26 mouse cellular contexts compared by ENCODE assay signal in the genomic region with DNA sequence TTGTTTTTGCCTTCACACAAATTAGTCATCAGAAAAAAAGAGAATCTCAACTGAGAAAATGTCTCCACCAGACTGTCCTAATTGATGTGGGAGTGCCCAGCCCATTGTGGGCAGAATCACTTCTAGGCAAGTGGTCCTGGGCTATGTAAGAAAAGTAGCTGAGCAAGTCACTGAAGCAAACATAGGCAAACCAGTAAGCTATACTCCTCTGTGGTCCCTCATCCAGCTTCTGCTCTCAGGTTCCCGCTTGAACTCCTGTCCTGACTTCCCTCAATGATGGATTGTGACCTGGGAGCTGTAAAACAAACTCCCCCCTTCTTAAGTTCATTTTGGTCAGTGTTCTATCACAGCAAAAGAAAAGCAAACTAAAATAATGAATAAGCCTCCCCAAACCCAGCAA.
"Had no signal": no experiment of that assay in that cellular context is flagged by ENCODE, and none has a peak within 500 bp of the region (broad histone marks: within the 10 kb centered on the region; RNA-seq: fewer than 3 reads in every experiment).

No protein-coding gene starts in this region.

- H3K27ac ChIP-seq: heart, adult 2 months; hindbrain, embryonic 10.5 days; hindbrain, embryonic 12.5 days; hindbrain, embryonic 14.5 days; intestine, embryonic 15.5 days; left cerebral cortex, adult 2 months; limb, embryonic 10.5 days; limb, embryonic 12.5 days; liver, embryonic 13.5 days; liver, embryonic 15.5 days had no signal

- DNase-seq: forebrain, postnatal 0 days; gastrocnemius, postnatal 14 days; gastrocnemius, postnatal 36 days; heart, adult 11 months; heart, adult 2 months; heart, postnatal 10 days; heart, postnatal 4 days; kidney, adult 8-10 months; kidney, postnatal 14 days; kidney, postnatal 36 days; liver; liver, embryonic 13.5 days; liver, postnatal 0 days had no signal

- H3K4me1 ChIP-seq: heart, embryonic 12.5 days; hindbrain, embryonic 10.5 days; hindbrain, embryonic 12.5 days; intestine, embryonic 15.5 days; limb, embryonic 10.5 days; limb, embryonic 12.5 days; liver, embryonic 13.5 days; liver, embryonic 15.5 days had no signal

- H3K9ac ChIP-seq: forebrain, postnatal 0 days; heart, embryonic 12.5 days; hindbrain, embryonic 12.5 days; hindbrain, embryonic 14.5 days; intestine, embryonic 15.5 days; limb, embryonic 12.5 days; liver, embryonic 13.5 days; liver, embryonic 15.5 days; liver, postnatal 0 days had no signal

- H3K4me2 ChIP-seq: heart, embryonic 12.5 days; hindbrain, embryonic 12.5 days; hindbrain, embryonic 14.5 days; intestine, embryonic 15.5 days; limb, embryonic 12.5 days; liver, embryonic 11.5 days; liver, embryonic 13.5 days; liver, embryonic 15.5 days had no signal

- H3K36me3 ChIP-seq: heart, embryonic 12.5 days; hindbrain, embryonic 10.5 days; hindbrain, embryonic 12.5 days; intestine, embryonic 15.5 days; limb, embryonic 10.5 days; limb, embryonic 12.5 days; liver, embryonic 13.5 days; liver, embryonic 15.5 days had no signal

- ATAC-seq: forebrain, postnatal 0 days; hindbrain, embryonic 16.5 days; inflammation-experienced regulatory T-cells, adult 6 months; intestine, embryonic 15.5 days; intestine, postnatal 0 days; liver, postnatal 0 days had no signal

- H3K9me3 ChIP-seq: heart, embryonic 12.5 days; hindbrain, embryonic 10.5 days; hindbrain, embryonic 12.5 days; intestine, embryonic 15.5 days; limb, embryonic 10.5 days; limb, embryonic 12.5 days; liver, embryonic 13.5 days; liver, embryonic 15.5 days had no signal

- H3K27me3 ChIP-seq: heart, embryonic 12.5 days; hindbrain, embryonic 12.5 days; intestine, embryonic 15.5 days; limb, embryonic 12.5 days; liver, embryonic 13.5 days; liver, embryonic 15.5 days had no signal

- H3K4me3 ChIP-seq: heart, adult 2 months; heart, embryonic 12.5 days; hindbrain, embryonic 10.5 days; hindbrain, embryonic 12.5 days; intestine, embryonic 15.5 days; left cerebral cortex, adult 2 months; limb, embryonic 10.5 days; limb, embryonic 12.5 days; liver, embryonic 13.5 days; liver, embryonic 15.5 days had no signal
